Mouse (Mus musculus): ENCODE data around the gene Fancl. TPM values are rescaled to one million over a fixed set of nuclear protein-coding genes. Genes with fewer than 3 reads are reported as not detected.
"Not testable (repeated sequence)": the region's sequence is repeated elsewhere in the genome, so short reads cannot be mapped to it uniquely, and the experiment has no call there.

Fancl gene
- polyA plus RNA-seq (2015; fragmentation: Nextera tagmentation; extraction: Ambion mirVana): 29.7 and 31.5 TPM in 2 replicates

DNA sequence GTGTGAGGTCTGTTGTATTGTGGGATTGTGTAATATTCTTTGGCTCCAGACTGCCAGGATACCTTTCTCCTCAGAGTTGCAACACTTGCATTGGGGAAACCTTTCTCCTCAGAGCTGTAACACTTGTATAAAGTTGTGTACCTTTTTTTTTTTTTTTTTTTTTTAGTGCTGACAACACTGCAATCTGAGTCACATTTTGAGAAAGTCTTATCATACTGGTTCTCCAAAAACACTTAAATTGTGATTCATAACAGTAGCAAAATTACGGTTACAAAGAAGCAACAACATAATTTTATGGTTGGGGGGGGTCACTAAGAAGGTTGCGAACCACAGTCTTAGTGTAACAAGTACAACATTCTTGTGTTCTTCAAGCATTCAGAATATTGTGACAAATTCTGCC, at the start of gene Fancl:
Fancl (plus strand) TSS at position 165 of the 400 bp plus-strand sequence.
- WGBS: 98% methylated on average over 2 of the region's 2 CpGs

DNA sequence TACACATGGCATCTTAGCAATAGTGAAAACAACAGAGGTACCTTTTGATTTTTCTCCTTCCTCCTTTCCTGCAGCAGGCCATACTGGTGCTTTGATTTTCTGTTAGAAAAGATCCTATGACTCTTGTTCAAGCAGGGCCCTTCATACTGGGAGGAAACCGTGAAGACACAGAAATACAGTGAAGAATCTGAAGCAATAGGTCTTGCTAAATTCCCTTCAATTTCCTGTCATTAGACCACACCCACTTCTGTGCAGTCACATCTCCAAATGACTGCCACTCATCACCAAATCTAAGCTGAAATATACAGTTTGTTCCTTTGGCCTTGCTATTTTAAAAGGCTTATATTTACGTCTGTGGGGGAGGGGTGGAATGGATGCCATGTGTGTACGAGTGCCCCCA, 49.1 kb upstream of the Fancl start:
- no peak overlapping the region for H3K4me3 ChIP-seq (ENCODE audit: low read length)
- no peak overlapping the region for H3K27ac ChIP-seq (ENCODE audit: low read length)
- H3K27me3 ChIP-seq (ENCODE audit: control insufficient read depth, insufficient read depth, low read depth, low read length): no peaks in the 10 kb centered on the region
- H3K36me3 ChIP-seq (ENCODE audit: control insufficient read depth, insufficient read depth, low read length): no peaks in the 10 kb centered on the region
- no peaks in the 10 kb centered on the region for H3K9me3 ChIP-seq (ENCODE audit: control insufficient read depth, low read length)
- WGBS: 62% methylated on average over 3 of the region's 3 CpGs
- H3K9ac ChIP-seq (ENCODE audit: low read length): no peak overlapping the region
- no peak for ATAC-seq (ENCODE audit: low read depth)
- H3K4me2 ChIP-seq (ENCODE audit: low read depth, low read length): no peak overlapping the region
- H3K4me1 ChIP-seq (replicated peaks; ENCODE audit: control insufficient read depth, insufficient read depth, low read length): no peaks in the 10 kb centered on the region

More for the DNA sequence above, at the start of gene Fancl:
- Histone ChIP-seq H3K27ac (ENCODE audit: low read length) (peak within 1 kb of the TSS; percentile 61), H3K9me3 (ENCODE audit: control insufficient read depth, low read length) (no peaks in the 10 kb centered on the region), H3K4me1 (replicated peaks; ENCODE audit: control insufficient read depth, insufficient read depth, low read length) (no peaks in the 10 kb centered on the region), H3K36me3 (ENCODE audit: control insufficient read depth, insufficient read depth, low read length) (no peaks in the 10 kb centered on the region), H3K9ac (ENCODE audit: low read length) (peak within 1 kb of the TSS; percentile 79), H3K27me3 (ENCODE audit: control insufficient read depth, insufficient read depth, low read depth, low read length) (no peaks in the 10 kb centered on the region), H3K4me3 (ENCODE audit: low read length) (peak within 1 kb of the TSS; percentile 61), H3K4me2 (ENCODE audit: low read depth, low read length) (peak within 1 kb of the TSS; percentile 67)
- ATAC-seq (ENCODE audit: low read depth): no peak

DNA sequence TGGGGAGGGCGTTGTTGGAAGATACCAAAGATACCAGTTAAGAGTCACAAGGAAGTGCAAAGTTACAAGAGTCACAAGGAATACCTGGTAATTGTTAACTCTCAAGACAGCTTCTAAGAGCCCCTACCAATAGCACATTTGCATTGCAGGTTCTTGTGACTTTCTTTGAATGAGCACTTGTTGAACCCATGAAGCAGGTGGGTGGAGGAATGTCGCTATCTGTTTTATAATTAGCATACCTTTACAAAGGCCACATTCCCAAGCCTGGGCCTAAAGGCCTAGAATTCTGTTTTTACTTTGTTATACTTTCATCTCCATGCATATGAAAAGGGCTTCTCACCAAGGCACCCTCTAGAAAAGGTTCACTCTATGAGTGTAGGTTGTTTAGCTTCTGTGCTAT, 15.8 kb upstream of the Fancl start:
- not testable (repeated sequence) for H3K27ac ChIP-seq (ENCODE audit: low read length); ATAC-seq (ENCODE audit: low read depth); H3K9ac ChIP-seq (ENCODE audit: low read length); H3K4me1 ChIP-seq (replicated peaks; ENCODE audit: control insufficient read depth, insufficient read depth, low read length); H3K36me3 ChIP-seq (ENCODE audit: control insufficient read depth, insufficient read depth, low read length); H3K4me3 ChIP-seq (ENCODE audit: low read length); H3K9me3 ChIP-seq (ENCODE audit: control insufficient read depth, low read length); H3K27me3 ChIP-seq (ENCODE audit: control insufficient read depth, insufficient read depth, low read depth, low read length); H3K4me2 ChIP-seq (ENCODE audit: low read depth, low read length)
- WGBS: 83% methylated on average over 2 of the region's 2 CpGs

DNA sequence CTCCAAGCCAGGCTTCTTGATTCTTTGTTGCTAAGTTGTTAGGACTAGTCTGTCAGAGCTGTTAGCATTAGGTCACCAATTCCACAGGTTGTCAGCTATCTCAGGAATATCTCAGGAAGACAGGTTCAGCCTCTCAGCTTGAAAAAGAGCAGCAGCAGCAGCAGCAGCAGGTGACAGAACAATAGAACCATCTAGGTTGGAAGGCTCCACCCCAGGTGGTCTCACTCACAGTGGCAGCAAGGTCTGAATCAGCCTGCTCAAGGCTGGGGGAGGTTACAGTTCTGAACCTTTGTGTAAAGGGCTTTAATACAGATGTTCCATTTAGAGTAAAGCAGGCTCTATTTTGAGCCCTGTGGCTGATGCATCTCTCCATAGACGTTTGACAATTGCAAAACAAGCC, 14.0 kb upstream of the Fancl start:
- not testable (repeated sequence) for H3K36me3 ChIP-seq (ENCODE audit: control insufficient read depth, insufficient read depth, low read length)

DNA sequence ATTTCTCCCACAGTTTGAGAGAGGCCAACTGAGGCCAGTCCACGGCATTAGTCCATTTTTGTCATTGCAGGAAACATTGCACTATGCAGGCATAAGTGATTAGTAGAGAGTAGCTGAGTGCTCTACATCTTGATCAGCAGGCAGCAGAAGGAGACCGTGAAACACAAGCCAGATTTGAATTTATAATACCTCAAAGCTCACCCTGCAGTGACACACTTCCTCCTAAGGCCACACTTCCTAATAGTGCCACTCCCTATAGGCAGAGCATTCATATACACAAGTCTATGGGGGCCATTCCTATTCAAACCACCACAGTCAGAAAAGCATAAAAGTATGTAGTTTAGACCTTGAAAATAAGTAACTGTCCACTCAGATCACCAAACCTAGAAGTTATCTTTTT, 11.8 kb upstream of the Fancl start:
- ATAC-seq (ENCODE audit: low read depth): no peak
- Histone ChIP-seq H3K27me3 (ENCODE audit: control insufficient read depth, insufficient read depth, low read depth, low read length) (no peaks in the 10 kb centered on the region), H3K9me3 (ENCODE audit: control insufficient read depth, low read length) (no peaks in the 10 kb centered on the region), H3K27ac (ENCODE audit: low read length) (no peak overlapping the region), H3K9ac (ENCODE audit: low read length) (no peak overlapping the region), H3K4me3 (ENCODE audit: low read length) (no peak overlapping the region), H3K4me1 (replicated peaks; ENCODE audit: control insufficient read depth, insufficient read depth, low read length) (no peaks in the 10 kb centered on the region), H3K36me3 (ENCODE audit: control insufficient read depth, insufficient read depth, low read length) (no peaks in the 10 kb centered on the region), H3K4me2 (ENCODE audit: low read depth, low read length) (no peak overlapping the region)
- 76% methylated on average over 2 of the region's 2 CpGs for WGBS

More for the DNA sequence above, 14.0 kb upstream of the Fancl start:
- WGBS: 12% methylated on average over 1 of the region's 1 CpGs
- not testable (repeated sequence) for H3K4me3 ChIP-seq (ENCODE audit: low read length); H3K9me3 ChIP-seq (ENCODE audit: control insufficient read depth, low read length); H3K4me1 ChIP-seq (replicated peaks; ENCODE audit: control insufficient read depth, insufficient read depth, low read length); ATAC-seq (ENCODE audit: low read depth); H3K27ac ChIP-seq (ENCODE audit: low read length); H3K4me2 ChIP-seq (ENCODE audit: low read depth, low read length); H3K27me3 ChIP-seq (ENCODE audit: control insufficient read depth, insufficient read depth, low read depth, low read length); H3K9ac ChIP-seq (ENCODE audit: low read length)

DNA sequence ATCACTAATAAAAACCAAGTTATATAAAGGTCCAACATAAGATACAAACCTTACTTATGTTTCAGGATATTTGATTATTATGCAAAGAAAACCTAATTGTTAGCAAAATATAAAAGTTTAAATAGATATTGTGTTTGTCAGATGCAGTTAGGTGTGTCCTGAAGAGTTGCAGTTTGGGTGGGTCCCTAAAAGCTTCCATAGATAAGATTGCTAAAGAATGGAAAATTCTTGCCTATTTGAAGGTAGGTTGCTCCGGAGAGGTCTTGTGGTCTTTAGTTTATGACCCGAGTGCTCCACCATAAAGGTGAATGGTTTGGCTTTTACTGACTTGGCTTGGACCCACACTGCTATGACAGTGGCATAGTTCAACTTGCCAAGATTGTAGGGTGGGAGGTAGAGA, 7.9 kb upstream of the Fancl start:
- Histone ChIP-seq H3K9me3 (ENCODE audit: control insufficient read depth, low read length) (no peaks in the 10 kb centered on the region), H3K4me2 (ENCODE audit: low read depth, low read length) (no peak overlapping the region), H3K4me1 (replicated peaks; ENCODE audit: control insufficient read depth, insufficient read depth, low read length) (no peaks in the 10 kb centered on the region), H3K27me3 (ENCODE audit: control insufficient read depth, insufficient read depth, low read depth, low read length) (no peaks in the 10 kb centered on the region), H3K9ac (ENCODE audit: low read length) (no peak overlapping the region), H3K36me3 (ENCODE audit: control insufficient read depth, insufficient read depth, low read length) (no peaks in the 10 kb centered on the region), H3K27ac (ENCODE audit: low read length) (no peak overlapping the region), H3K4me3 (ENCODE audit: low read length) (no peak overlapping the region)
- no peak for ATAC-seq (ENCODE audit: low read depth)
- 82% methylated on average over 2 of the region's 2 CpGs for WGBS

DNA sequence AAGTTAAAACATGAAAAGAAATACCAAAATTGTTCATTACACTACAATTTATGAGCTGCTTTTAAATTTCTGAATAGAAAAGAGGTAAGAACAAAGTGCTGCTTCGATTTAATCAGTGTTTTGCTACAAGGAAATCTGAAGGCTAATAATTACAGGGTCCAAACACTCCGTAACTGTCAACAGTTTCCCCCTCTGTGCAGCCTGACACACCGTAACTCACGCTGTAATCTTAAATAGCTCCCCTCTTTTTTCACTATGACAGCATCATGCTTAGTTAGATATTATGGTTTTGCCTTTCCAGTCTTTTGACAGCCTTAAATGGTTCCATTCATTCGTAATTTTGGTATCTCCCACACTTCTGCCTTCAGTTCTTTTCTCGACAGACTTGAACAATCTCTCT, 4.4 kb upstream of the Fancl start:
- Histone ChIP-seq H3K4me2 (ENCODE audit: low read depth, low read length) (no peak overlapping the region), H3K9me3 (ENCODE audit: control insufficient read depth, low read length) (no peaks in the 10 kb centered on the region), H3K27me3 (ENCODE audit: control insufficient read depth, insufficient read depth, low read depth, low read length) (no peaks in the 10 kb centered on the region), H3K36me3 (ENCODE audit: control insufficient read depth, insufficient read depth, low read length) (no peaks in the 10 kb centered on the region), H3K27ac (ENCODE audit: low read length) (no peak overlapping the region), H3K4me3 (ENCODE audit: low read length) (no peak overlapping the region), H3K4me1 (replicated peaks; ENCODE audit: control insufficient read depth, insufficient read depth, low read length) (no peaks in the 10 kb centered on the region), H3K9ac (ENCODE audit: low read length) (no peak overlapping the region)
- WGBS: 48% methylated on average over 6 of the region's 6 CpGs
- no peak for ATAC-seq (ENCODE audit: low read depth)

DNA sequence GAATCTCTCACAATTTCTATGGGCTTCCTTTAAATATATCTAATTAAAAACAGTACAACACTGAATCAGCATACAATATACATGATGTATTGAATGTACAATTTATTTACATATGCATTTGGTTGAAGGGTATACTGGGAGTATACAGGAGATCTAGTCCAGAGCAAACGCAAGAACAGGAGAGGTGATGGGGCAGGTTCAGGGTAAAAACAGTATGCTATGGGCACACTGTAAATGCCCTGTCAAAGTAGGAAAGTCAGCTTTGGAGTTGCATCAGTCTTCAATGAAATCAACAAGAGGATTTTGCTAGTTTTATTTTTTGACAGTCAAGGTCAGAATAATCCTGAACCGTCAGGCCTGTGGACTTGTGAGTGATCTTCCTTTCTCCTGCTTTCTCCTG, 743 bp downstream of the Fancl start:
- Histone ChIP-seq H3K27me3 (ENCODE audit: control insufficient read depth, insufficient read depth, low read depth, low read length) (no peaks in the 10 kb centered on the region), H3K4me3 (ENCODE audit: low read length) (peak overlapping the region; percentile 61), H3K4me2 (ENCODE audit: low read depth, low read length) (peak overlapping the region; percentile 67), H3K9ac (ENCODE audit: low read length) (peak overlapping the region; percentile 79), H3K9me3 (ENCODE audit: control insufficient read depth, low read length) (no peaks in the 10 kb centered on the region), H3K27ac (ENCODE audit: low read length) (peak overlapping the region; percentile 61), H3K4me1 (replicated peaks; ENCODE audit: control insufficient read depth, insufficient read depth, low read length) (no peaks in the 10 kb centered on the region), H3K36me3 (ENCODE audit: control insufficient read depth, insufficient read depth, low read length) (no peaks in the 10 kb centered on the region)
- peak; percentile 15; the same call in 1 of the 2 replicates for ATAC-seq (ENCODE audit: low read depth)
- WGBS: 56% methylated on average over 2 of the region's 2 CpGs

DNA sequence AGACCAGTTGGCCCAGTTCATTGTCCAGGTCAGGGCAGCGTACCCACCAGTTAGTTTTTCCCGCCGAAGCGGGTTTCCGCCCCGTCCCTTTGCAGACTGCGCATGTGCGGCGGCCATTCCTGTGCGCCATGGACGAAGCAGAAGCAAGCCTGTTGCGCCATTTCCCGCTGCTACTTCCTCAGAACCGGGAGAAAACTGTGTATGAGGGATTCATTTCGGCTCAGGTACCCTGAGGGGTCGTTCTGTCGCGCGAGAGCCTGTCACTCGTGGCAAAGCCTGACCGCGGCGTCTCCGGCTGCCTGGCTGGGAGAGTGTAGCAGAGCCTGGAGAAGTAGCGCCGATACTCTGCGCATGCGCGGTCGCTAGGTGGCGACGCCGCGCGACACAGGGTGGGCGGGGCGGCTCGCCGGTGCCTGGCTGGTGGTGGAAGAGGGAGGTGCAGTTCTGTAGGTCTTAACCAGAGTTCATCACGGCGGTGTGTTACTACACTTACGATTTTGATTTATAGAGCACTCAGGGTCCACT, 1.2 kb downstream of the Fancl start:
- H3K9ac ChIP-seq (ENCODE audit: low read length): peak overlapping the region; percentile 79
- WGBS: under 1% methylated on average over 42 of the region's 42 CpGs
- H3K27me3 ChIP-seq (ENCODE audit: control insufficient read depth, insufficient read depth, low read depth, low read length): no peaks in the 10 kb centered on the region
- H3K4me2 ChIP-seq (ENCODE audit: low read depth, low read length): peak overlapping the region; percentile 67
- H3K4me3 ChIP-seq (ENCODE audit: low read length): peak overlapping the region; percentile 61
- H3K36me3 ChIP-seq (ENCODE audit: control insufficient read depth, insufficient read depth, low read length): no peaks in the 10 kb centered on the region
- H3K9me3 ChIP-seq (ENCODE audit: control insufficient read depth, low read length): no peaks in the 10 kb centered on the region
- peak; percentile 100 for ATAC-seq (ENCODE audit: low read depth)
- peak overlapping the region; percentile 61 for H3K27ac ChIP-seq (ENCODE audit: low read length)
- H3K4me1 ChIP-seq (replicated peaks; ENCODE audit: control insufficient read depth, insufficient read depth, low read length): no peaks in the 10 kb centered on the region

DNA sequence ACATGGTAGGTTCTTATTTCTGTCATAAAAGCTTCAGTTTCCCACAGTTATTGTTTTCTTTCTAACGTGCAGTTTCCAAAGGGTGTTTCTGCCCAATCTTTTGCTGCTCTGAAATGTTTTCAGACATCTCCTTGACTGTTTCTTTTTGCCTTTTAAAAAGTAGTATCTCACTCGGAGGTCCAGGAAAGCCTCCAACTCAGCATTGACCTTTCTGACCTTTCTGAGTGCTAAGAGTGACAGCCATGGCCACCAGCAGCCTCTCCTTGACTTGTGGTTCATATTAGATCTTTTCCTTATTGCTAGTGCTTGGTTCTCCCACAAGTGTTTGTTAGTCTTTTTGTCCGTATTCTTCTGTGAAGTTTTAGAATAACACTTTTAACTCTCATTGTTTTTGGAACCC, 9.6 kb downstream of the Fancl start:
- Histone ChIP-seq H3K4me2 (ENCODE audit: low read depth, low read length) (no peak overlapping the region), H3K9ac (ENCODE audit: low read length) (no peak overlapping the region), H3K27me3 (ENCODE audit: control insufficient read depth, insufficient read depth, low read depth, low read length) (no peaks in the 10 kb centered on the region), H3K9me3 (ENCODE audit: control insufficient read depth, low read length) (no peaks in the 10 kb centered on the region), H3K4me1 (replicated peaks; ENCODE audit: control insufficient read depth, insufficient read depth, low read length) (no peaks in the 10 kb centered on the region), H3K27ac (ENCODE audit: low read length) (no peak overlapping the region), H3K4me3 (ENCODE audit: low read length) (no peak overlapping the region), H3K36me3 (ENCODE audit: control insufficient read depth, insufficient read depth, low read length) (no peaks in the 10 kb centered on the region)
- 48% methylated on average over 3 of the region's 3 CpGs for WGBS
- ATAC-seq (ENCODE audit: low read depth): no peak

Measured in lung, embryonic 16.5 days (tissue).